Mouse (Mus musculus): Measurements from ENCODE around the gene Tefm. TPM values are rescaled to one million over a fixed set of nuclear protein-coding genes. Genes with fewer than 3 reads are reported as not detected.
A peak's percentile ranks its signal among the peaks of the same experiment; 100 is the strongest.

Tefm gene
- polyA plus RNA-seq, 1 experiment from 2014 or later, result 33.6 TPM

DNA sequence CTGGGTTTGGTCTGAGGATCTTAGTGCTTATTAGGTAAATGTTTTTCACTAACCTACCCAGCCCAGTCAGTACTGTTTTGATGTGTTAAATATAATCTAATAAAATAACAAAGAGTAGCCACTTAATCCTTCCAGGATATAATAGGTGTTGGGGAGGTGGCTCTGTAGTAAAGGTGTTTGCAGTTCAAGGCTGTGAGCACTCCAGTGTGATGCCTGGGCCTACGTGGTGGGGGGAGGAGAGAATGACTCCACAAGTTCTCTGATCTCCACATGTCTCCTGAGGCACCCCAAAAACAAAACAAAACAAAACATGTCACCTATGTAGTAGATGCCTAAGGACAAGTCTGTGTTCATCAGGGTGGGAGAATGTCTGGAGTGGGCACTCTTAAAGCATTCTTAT is 9.9 kb downstream of the Tefm start:
- WGBS, result 73% methylated on average over 1 of the region's 1 CpGs
- Histone ChIP-seq H3K36me3 (peaks cover 90% of the 10 kb centered on the region), H3K9me3 (no peaks in the 10 kb centered on the region), H3K27me3 (ENCODE audit: insufficient read depth, poor library complexity, severe bottlenecking) (no peaks in the 10 kb centered on the region), H3K4me3 (no peak overlapping the region), H3K4me1 (replicated peaks) (no peaks in the 10 kb centered on the region), H3K27ac (no peak overlapping the region)
- DNase-seq (ENCODE audit: low spot score), result no peak

DNA sequence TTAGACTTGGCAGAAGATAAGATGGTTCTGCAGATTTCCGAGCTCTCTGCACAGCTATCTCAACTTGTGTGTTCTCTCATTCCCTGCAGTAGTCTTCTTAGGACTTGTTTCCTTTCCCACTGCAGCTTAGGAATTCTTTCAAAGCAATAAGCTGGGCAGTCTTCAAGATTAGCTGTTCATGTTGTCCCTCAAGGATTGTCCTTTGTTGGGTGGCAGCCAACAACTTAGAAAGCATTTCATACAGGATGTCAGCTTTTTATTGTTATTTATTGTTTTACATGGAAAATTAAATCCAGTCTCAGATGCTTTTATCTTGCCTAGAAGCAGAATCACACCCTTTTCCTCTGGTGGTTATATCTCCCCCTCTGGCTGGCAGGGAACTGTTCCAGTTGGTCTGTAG is 25.6 kb downstream of the Tefm start:
- H3K36me3 ChIP-seq, result peaks cover 96% of the 10 kb centered on the region
- no peak overlapping the region for H3K27ac ChIP-seq
- no peaks in the 10 kb centered on the region for H3K27me3 ChIP-seq (ENCODE audit: insufficient read depth, poor library complexity, severe bottlenecking)
- no peak overlapping the region for H3K4me3 ChIP-seq
- no peaks in the 10 kb centered on the region for H3K4me1 ChIP-seq (replicated peaks)
- H3K9me3 ChIP-seq, result no peaks in the 10 kb centered on the region
- no peak for DNase-seq (ENCODE audit: low spot score)
- WGBS, result 97% methylated on average over 1 of the region's 1 CpGs

DNA sequence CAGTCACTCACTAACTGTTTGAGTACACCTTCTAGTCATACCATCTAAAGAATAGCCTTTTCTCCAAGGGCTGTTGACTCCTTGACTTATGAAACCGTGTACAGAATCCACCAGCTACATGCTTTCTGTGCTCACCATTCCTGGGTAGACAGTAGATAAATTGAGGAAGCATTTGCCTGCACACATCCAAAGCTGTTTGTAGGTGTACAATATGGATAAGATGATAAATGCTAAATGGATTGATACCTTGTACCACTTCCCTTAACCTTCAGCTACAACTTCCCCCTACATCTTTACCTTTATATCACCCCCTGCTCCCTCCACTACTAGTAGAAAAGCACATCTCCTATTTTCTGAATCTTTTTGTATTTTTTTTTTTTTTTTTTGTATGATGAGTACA is 37.6 kb downstream of the Tefm start:
- Histone ChIP-seq H3K9me3 (no peaks in the 10 kb centered on the region), H3K4me1 (replicated peaks) (no peaks in the 10 kb centered on the region), H3K27me3 (ENCODE audit: insufficient read depth, poor library complexity, severe bottlenecking) (no peaks in the 10 kb centered on the region), H3K36me3 (peaks cover 93% of the 10 kb centered on the region), H3K4me3 (no peak overlapping the region), H3K27ac (no peak overlapping the region)
- 92% methylated on average over 1 of the region's 1 CpGs for WGBS
- DNase-seq (ENCODE audit: low spot score), result no peak

DNA sequence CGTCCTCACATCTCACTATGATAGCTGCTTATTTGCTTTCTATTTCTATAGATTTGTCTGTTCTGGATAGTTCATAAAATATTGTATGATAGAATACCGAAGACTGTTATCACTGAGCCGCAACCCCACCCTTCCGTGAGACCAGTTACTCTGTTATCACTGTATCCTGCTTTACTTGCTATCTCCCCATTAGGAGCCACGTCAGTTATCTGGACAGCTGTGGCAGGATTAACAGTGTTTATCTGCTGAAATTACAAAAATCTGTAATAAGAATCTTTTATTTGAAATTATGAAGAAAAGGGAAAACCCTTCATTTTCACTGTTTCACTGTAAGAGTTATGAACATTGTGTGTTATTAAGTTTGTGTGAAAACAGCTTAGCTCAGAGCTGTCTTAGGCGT is 40.7 kb downstream of the Tefm start:
- Histone ChIP-seq H3K27ac (no peak overlapping the region), H3K4me1 (replicated peaks) (no peaks in the 10 kb centered on the region), H3K9me3 (no peaks in the 10 kb centered on the region), H3K36me3 (peaks cover 93% of the 10 kb centered on the region), H3K27me3 (ENCODE audit: insufficient read depth, poor library complexity, severe bottlenecking) (no peaks in the 10 kb centered on the region), H3K4me3 (no peak overlapping the region)
- WGBS, result 94% methylated on average over 6 of the region's 6 CpGs
- no peak for DNase-seq (ENCODE audit: low spot score)

DNA sequence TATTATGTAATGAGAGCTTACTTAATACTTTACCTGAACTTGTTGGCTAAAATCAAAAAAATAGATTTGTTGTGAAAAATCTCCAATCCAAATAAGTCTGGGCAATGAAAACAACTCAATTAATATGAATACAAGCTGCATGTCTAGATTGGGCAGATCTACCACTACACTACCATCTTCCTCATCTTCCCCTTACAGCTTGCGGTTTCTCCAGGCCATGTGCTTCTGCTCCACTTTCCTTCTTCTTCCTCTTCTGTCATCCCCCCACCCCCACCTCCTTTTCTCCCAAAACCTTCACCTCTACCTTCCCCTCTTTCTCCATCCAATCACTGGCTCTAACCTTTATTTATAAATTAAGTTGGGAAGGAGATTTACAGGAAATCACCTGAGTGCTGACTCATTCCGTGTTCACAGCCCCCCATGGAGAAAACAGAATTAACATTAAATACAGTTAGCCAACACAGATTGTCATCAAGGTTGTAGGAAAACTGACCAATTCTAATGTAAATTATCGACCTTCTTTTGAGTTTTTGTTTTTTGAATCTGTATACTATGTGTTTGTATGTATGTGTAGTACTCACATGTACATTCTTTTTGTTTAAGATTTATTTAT is 43.4 kb downstream of the Tefm start:
- no peaks in the 10 kb centered on the region for H3K27me3 ChIP-seq (ENCODE audit: insufficient read depth, poor library complexity, severe bottlenecking)
- H3K9me3 ChIP-seq, result no peaks in the 10 kb centered on the region
- no peak for DNase-seq (ENCODE audit: low spot score)
- H3K4me1 ChIP-seq (replicated peaks), result no peaks in the 10 kb centered on the region
- WGBS, result 92% methylated on average over 3 of the region's 3 CpGs
- H3K4me3 ChIP-seq, result no peak overlapping the region
- H3K36me3 ChIP-seq, result peaks cover 95% of the 10 kb centered on the region
- no peak overlapping the region for H3K27ac ChIP-seq

DNA sequence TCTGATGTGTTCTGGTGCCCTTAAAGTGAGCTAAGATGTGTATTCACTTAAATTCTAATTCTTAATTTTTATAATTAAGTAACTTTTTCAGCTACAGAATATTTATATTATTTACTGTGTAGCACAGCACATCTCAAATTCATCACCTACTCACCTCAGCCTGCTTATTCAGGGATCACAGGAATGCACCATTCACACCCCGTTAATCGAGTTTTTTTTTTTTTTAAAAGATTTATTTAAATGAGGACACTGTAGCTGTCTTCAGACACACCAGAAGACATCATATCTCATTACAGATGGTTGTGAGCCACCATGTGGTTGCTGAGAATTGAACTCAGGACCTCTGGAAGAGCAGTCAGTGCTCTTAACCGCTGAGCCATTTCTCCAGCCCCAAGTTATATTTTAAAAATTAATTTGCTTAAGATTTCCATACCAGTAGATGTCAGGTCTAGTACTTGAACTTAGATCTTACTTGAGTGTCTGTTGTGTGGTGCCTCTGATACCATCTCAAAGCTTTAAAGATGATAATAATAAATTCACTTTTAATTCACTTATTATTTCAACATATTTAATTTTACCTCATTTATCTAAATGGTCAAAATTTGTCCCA is 51.3 kb downstream of the Tefm start:
- Histone ChIP-seq H3K27ac (no peak overlapping the region), H3K9me3 (no peaks in the 10 kb centered on the region), H3K4me1 (replicated peaks) (peaks cover 13% of the 10 kb centered on the region), H3K36me3 (peaks cover 29% of the 10 kb centered on the region), H3K4me3 (peak overlapping the region; percentile 96), H3K27me3 (ENCODE audit: insufficient read depth, poor library complexity, severe bottlenecking) (no peaks in the 10 kb centered on the region)
- DNase-seq (ENCODE audit: low spot score), result no peak
- 67% methylated on average over 3 of the region's 3 CpGs for WGBS

DNA sequence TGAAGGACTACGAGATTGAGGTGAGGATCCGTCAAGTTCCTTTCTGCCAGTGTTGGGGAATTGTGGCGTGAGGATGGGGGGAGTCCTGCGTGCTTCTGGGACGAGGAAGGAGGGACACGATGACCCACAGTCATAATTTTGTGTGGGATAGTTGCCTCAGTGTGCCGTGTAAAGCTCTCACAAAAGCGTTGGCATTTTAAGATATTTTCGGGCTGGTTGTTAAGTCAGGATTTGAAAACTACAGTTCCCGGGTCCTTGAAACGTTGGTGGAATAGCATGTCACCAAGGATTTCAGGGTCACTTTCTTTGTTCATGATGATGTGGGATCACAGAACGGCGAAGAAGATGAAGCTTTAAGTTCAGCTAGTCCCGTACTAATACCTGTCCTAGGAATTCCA is 52.2 kb downstream of the Tefm start:
- H3K36me3 ChIP-seq, result peaks cover 20% of the 10 kb centered on the region
- H3K27ac ChIP-seq, result peak overlapping the region; percentile 92
- H3K9me3 ChIP-seq, result no peaks in the 10 kb centered on the region
- H3K4me1 ChIP-seq (replicated peaks), result peaks cover 13% of the 10 kb centered on the region
- WGBS, result 1% methylated on average over 14 of the region's 14 CpGs
- no peaks in the 10 kb centered on the region for H3K27me3 ChIP-seq (ENCODE audit: insufficient read depth, poor library complexity, severe bottlenecking)
- no peak for DNase-seq (ENCODE audit: low spot score)
- peak overlapping the region; percentile 96 for H3K4me3 ChIP-seq

DNA sequence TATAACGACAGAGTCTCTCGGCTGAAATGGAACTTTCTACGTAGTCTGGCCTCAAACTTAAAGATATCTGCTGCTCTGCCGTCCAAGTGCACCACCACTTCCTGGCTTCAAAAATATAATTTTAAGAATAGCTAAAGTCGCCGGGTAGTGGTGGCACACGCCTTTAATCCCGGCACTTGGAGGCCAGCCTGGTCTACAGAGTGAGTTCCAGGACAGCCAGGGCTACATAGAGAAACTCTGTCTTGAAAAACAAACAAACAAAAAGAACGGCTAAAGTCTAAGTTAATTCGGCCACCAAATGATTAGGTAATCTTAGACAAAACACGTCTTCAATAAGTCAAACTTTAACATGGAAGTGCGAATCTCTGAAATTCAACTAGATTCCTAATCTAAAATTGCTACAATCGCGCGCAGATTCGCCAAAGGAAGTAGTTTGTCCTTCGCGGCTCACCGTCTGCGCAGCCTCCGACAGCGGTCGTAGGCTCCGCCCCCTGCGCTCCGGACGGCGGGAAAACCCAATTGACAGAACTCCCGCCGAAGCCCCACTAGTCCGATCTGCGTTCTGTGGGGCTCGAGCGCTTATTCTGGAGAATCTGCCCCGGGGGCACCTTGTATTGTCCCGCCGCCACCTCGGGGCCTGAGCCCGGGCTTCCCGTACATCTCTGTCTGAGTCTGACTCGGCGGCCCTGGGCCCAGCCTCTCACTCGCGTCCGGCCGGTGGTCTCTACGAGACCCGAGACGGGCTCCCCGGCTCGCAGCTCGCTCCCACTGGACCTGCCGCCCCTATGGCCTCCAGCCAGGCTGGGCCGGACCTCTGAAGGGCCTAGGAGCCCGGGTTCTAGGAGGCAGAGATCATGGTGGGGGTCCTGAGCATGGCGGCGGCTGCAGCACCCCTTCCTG is 52.8 kb downstream of the Tefm start, which contains the start of gene Atad5:
Atad5 (plus strand) TSS at position 484 of the 900 bp plus-strand sequence.
- peak within 1 kb of the TSS; percentile 92 for H3K27ac ChIP-seq
- peaks cover 14% of the 10 kb centered on the region for H3K36me3 ChIP-seq
- H3K9me3 ChIP-seq, result no peaks in the 10 kb centered on the region
- peak within 1 kb of the TSS; percentile 96 for H3K4me3 ChIP-seq
- WGBS, result 6% methylated on average over 57 of the region's 57 CpGs
- peaks cover 13% of the 10 kb centered on the region for H3K4me1 ChIP-seq (replicated peaks)
- DNase-seq (ENCODE audit: low spot score), result peak; percentile 88
- H3K27me3 ChIP-seq (ENCODE audit: insufficient read depth, poor library complexity, severe bottlenecking), result no peaks in the 10 kb centered on the region

DNA sequence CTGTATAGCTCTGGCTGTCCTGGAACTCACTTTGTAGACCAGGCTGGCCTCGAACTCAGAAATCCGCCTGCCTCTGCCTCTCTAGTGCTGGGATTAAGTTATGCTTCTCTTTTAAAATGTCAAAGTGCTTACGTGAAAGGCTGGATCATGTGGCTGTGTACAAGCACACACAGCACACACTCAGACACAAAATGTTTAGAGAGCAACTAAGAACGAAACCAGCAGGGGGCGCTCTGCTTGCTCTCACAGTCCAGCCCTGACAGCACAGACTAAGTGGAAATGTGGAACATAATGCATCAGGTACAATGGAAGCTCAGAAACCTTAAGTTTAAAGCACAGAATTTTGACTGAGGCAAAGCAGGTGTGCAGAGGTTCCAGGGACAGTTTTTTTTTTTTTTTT is 55.1 kb downstream of the Tefm start:
- peak; percentile 85 for DNase-seq (ENCODE audit: low spot score)
- Histone ChIP-seq H3K4me1 (replicated peaks) (peaks cover 10% of the 10 kb centered on the region), H3K9me3 (no peaks in the 10 kb centered on the region), H3K36me3 (0 out of 2 replicates have a peak, but pooled peaks cover 2% of the 10 kb centered on the region), H3K4me3 (no peak overlapping the region), H3K27me3 (ENCODE audit: insufficient read depth, poor library complexity, severe bottlenecking) (no peaks in the 10 kb centered on the region), H3K27ac (no peak overlapping the region)
- WGBS, result 11% methylated on average over 5 of the region's 5 CpGs

Other genes starting within 250 kb of the Tefm start
- 44.9 and 62.4 TPM in 2 replicates for gene Utp6, start 179.8 kb downstream of the Tefm start, polyA plus RNA-seq (2016; fragmentation: Nextera tagmentation; extraction: Ambion mirVana)
- 15.5 and 20.0 TPM in 2 replicates for gene Suz12, start 149.1 kb downstream of the Tefm start, polyA plus RNA-seq (2016; fragmentation: Nextera tagmentation; extraction: Ambion mirVana)
- 24.5 and 38.0 TPM in 2 replicates for gene Crlf3, start 61.2 kb downstream of the Tefm start, polyA plus RNA-seq (2016; fragmentation: Nextera tagmentation; extraction: Ambion mirVana)
- 11.5 and 16.2 TPM in 2 replicates for gene Atad5, start 52.8 kb downstream of the Tefm start, polyA plus RNA-seq (2016; fragmentation: Nextera tagmentation; extraction: Ambion mirVana)
- 0.81 and 2.0 TPM in 2 replicates for gene Adap2, start 11.9 kb upstream of the Tefm start, polyA plus RNA-seq (2016; fragmentation: Nextera tagmentation; extraction: Ambion mirVana)
- 5.0 and 5.2 TPM in 2 replicates for gene Rnf135, start 41.7 kb upstream of the Tefm start, polyA plus RNA-seq (2016; fragmentation: Nextera tagmentation; extraction: Ambion mirVana)
- gene Rhot1, start 66.8 kb upstream of the Tefm start, polyA plus RNA-seq (2016; fragmentation: Nextera tagmentation; extraction: Ambion mirVana), result 56.0 and 56.1 TPM in 2 replicates
- 10.2 and 18.0 TPM in 2 replicates for gene Rhbdl3, start 158.7 kb upstream of the Tefm start, polyA plus RNA-seq (2016; fragmentation: Nextera tagmentation; extraction: Ambion mirVana)
- gene 5730455P16Rik, start 235.9 kb upstream of the Tefm start, polyA plus RNA-seq (2016; fragmentation: Nextera tagmentation; extraction: Ambion mirVana), result 19.4 and 24.4 TPM in 2 replicates
- 244 and 296 TPM in 2 replicates for gene Zfp207, start 241.1 kb upstream of the Tefm start, polyA plus RNA-seq (2016; fragmentation: Nextera tagmentation; extraction: Ambion mirVana)

All from hindbrain, embryonic 10.5 days (tissue).